Comparison of ENCODE assay signal across 8 mouse cellular contexts in the genomic region with DNA sequence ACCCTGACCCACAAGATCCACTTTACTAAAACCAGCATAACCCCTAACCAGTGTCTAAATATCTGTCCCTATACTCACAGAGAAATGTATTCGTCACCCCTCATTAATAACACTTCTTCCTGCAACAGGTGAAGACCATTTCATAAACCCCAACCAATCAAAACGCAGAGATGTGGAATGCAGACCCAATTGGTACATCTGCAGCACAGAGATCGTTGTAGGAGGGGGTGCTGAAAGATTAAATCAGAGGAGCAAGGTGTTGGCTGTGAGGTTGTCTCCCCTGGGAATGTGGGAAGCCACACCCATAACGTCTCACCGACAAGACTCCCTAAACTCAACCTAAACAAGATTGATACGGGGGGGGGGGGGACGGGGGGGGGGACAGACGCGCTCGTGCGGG. TPM values are rescaled to one million over a fixed set of nuclear protein-coding genes. Genes with fewer than 3 reads are reported as not detected.
DNase-seq lines count a peak whose midpoint lies in the region; ATAC-seq and TF ChIP-seq lines count a peak whose summit lies in the region.

No protein-coding gene starts in this region.

- intact Hi-C loops in left cerebral cortex, adult 2 months (cut with DNase I) = loop anchor here (5.0 to 10.0 kb wide), 2 partner anchors 213 to 316 kb away; no protein-coding TSS in a partner anchor
- intact Hi-C loops in heart, adult 2 months (cut with DNase I) = loop anchor here (2.0 to 10.0 kb wide), 2 partner anchors 196 to 1976 kb away; no protein-coding TSS in a partner anchor

- no peaks in the 10 kb centered on the region for H3K9me3 ChIP-seq in forebrain, embryonic 14.5 days (replicated peaks; ENCODE audit: control insufficient read depth, low read length)
- H3K9me3 ChIP-seq in liver, embryonic 11.5 days (ENCODE audit: control insufficient read depth, low read length) = no peaks in the 10 kb centered on the region

- H3K36me3 ChIP-seq in forebrain, embryonic 14.5 days (ENCODE audit: control insufficient read depth, insufficient read depth, low read length) = no peaks in the 10 kb centered on the region
- H3K36me3 ChIP-seq in liver, embryonic 11.5 days (ENCODE audit: control insufficient read depth, insufficient read depth, low read length) = no peaks in the 10 kb centered on the region
- H3K36me3 ChIP-seq in heart, adult 2 months (ENCODE audit: control insufficient read depth, insufficient read depth, low read length) = no peaks in the 10 kb centered on the region

- DNase-seq in left cerebral cortex, adult 2 months (ENCODE audit: extremely low spot score in 1 of 2, low spot score in 2 of 2) = no peak
- DNase-seq in left cerebral cortex, adult 9 months (ENCODE audit: low spot score in 2 of 2) = no peak
- DNase-seq in forebrain, embryonic 14.5 days (ENCODE audit: low spot score) = peak; percentile 72
- no peak for DNase-seq in liver, embryonic 11.5 days (ENCODE audit: low spot score)
- DNase-seq in retina, embryonic 14.5 days (ENCODE audit: low spot score) = peak; percentile 45
- DNase-seq in spleen, adult 18-20 months = no peak
- no peak for DNase-seq in adrenal gland, postnatal 10 days
- no peak for DNase-seq in heart, adult 2 months

- H3K27me3 ChIP-seq in forebrain, embryonic 14.5 days (replicated peaks; ENCODE audit: control insufficient read depth, insufficient read depth, low read length) = no peaks in the 10 kb centered on the region
- H3K27me3 ChIP-seq in liver, embryonic 11.5 days (replicated peaks; ENCODE audit: control insufficient read depth, insufficient read depth, low read length) = no peaks in the 10 kb centered on the region
- H3K27me3 ChIP-seq in heart, adult 2 months (ENCODE audit: control insufficient read depth, insufficient read depth, low read length) = no peaks in the 10 kb centered on the region

- TF ChIP-seq CTCF in left cerebral cortex, adult 2 months (IDR thresholded peaks at IDR 0.05) = no peak
- no peak for TF ChIP-seq CTCF in heart, adult 2 months (IDR thresholded peaks at IDR 0.05)

- WGBS in forebrain, embryonic 14.5 days = 4% methylated on average over 9 of the region's 11 CpGs
- WGBS in liver, embryonic 11.5 days = 7% methylated on average over 7 of the region's 11 CpGs
- WGBS in heart, adult 2 months = 6% methylated on average over 9 of the region's 11 CpGs

- peak; percentile 56 for ATAC-seq in forebrain, embryonic 14.5 days
- peak; percentile 19; the same call in 1 of the 2 replicates for ATAC-seq in liver, embryonic 11.5 days (replicated peaks; ENCODE audit: low FRiP score)

- H3K79me2 ChIP-seq in heart, adult 2 months (replicated peaks; ENCODE audit: control insufficient read depth, insufficient read depth, low read length) = no peaks in the 10 kb centered on the region

- H3K4me3 ChIP-seq in left cerebral cortex, adult 2 months = peak overlapping the region; percentile 42
- peak overlapping the region; percentile 31 for H3K4me3 ChIP-seq in forebrain, embryonic 14.5 days (ENCODE audit: low read depth, low read length)
- peak overlapping the region; percentile 32 for H3K4me3 ChIP-seq in liver, embryonic 11.5 days (ENCODE audit: low read depth, low read length)
- no peak overlapping the region for H3K4me3 ChIP-seq in heart, adult 2 months

- H3K4me2 ChIP-seq in forebrain, embryonic 14.5 days (ENCODE audit: low read length) = peak overlapping the region; percentile 53
- H3K4me2 ChIP-seq in liver, embryonic 11.5 days = peak overlapping the region; percentile 45

- no peak for TF ChIP-seq POLR2A in heart, adult 2 months (IDR thresholded peaks at IDR 0.05; ENCODE audit: insufficient read depth, low read depth, low read length)

- TF ChIP-seq EP300 in heart, adult 2 months (IDR thresholded peaks at IDR 0.05; ENCODE audit: insufficient read depth, low read depth, low read length) = no peak

- H3K4me1 ChIP-seq in forebrain, embryonic 14.5 days (ENCODE audit: control insufficient read depth, insufficient read depth, low read length) = no peaks in the 10 kb centered on the region
- H3K4me1 ChIP-seq in liver, embryonic 11.5 days (replicated peaks; ENCODE audit: control insufficient read depth, insufficient read depth, low read length) = peaks cover 4% of the 10 kb centered on the region; the same call in 1 of the 2 replicates
- peaks cover 1% of the 10 kb centered on the region for H3K4me1 ChIP-seq in heart, adult 2 months (ENCODE audit: control insufficient read depth, insufficient read depth, low read length)

- peak overlapping the region; percentile 50; the same call in 1 of the 2 replicates for H3K27ac ChIP-seq in left cerebral cortex, adult 2 months
- H3K27ac ChIP-seq in forebrain, embryonic 14.5 days (ENCODE audit: low read depth, low read length) = no peak overlapping the region
- H3K27ac ChIP-seq in liver, embryonic 11.5 days (ENCODE audit: low read depth, low read length) = no peak overlapping the region
- no peak overlapping the region for H3K27ac ChIP-seq in heart, adult 2 months

- H3K9ac ChIP-seq in forebrain, embryonic 14.5 days (ENCODE audit: low read length) = no peak overlapping the region
- H3K9ac ChIP-seq in liver, embryonic 11.5 days (ENCODE audit: low read depth, low read length) = no peak overlapping the region
- no peak overlapping the region for H3K9ac ChIP-seq in heart, adult 2 months (ENCODE audit: low read depth, low read length)

RNA-seq across cellular contexts. Expression of a gene that starts 20.6 kb away (rescaled TPM):
- total RNA-seq in left cerebral cortex, adult 2 months (2021) = 1 to 10 TPM; 1.9 to 2.0 TPM
- 4.0 and 5.2 TPM in 2 replicates for polyA plus RNA-seq in forebrain, embryonic 14.5 days (2014; fragmentation: Nextera tagmentation; extraction: Ambion mirVana)
- polyA plus RNA-seq in liver, embryonic 11.5 days (2014; fragmentation: Nextera tagmentation; extraction: Ambion mirVana) = 2.7 and 6.2 TPM in 2 replicates
- 1 to 10 TPM; 3.0 to 9.8 TPM for total RNA-seq in adrenal gland, postnatal 10 days (2021)
- 10 to 100 TPM; 18.6 to 22.6 TPM for total RNA-seq in heart, adult 2 months (2021)
- polyA plus RNA-seq in heart, adult 2 months (2012; rRNA removed) = 25.4 and 54.8 TPM in 2 replicates

RNA-seq across cellular contexts. Expression of a gene that starts 21.0 kb away (rescaled TPM):
- total RNA-seq in left cerebral cortex, adult 2 months (2021) = 10 to 100 TPM; 65.5 to 70.2 TPM
- 60.8 and 66.8 TPM in 2 replicates for polyA plus RNA-seq in forebrain, embryonic 14.5 days (2014; fragmentation: Nextera tagmentation; extraction: Ambion mirVana)
- polyA plus RNA-seq in liver, embryonic 11.5 days (2014; fragmentation: Nextera tagmentation; extraction: Ambion mirVana) = 122 and 144 TPM in 2 replicates
- 10 to 100 TPM; 40.3 to 43.2 TPM for total RNA-seq in adrenal gland, postnatal 10 days (2021)
- 10 to 100 TPM; 44.8 to 56.8 TPM for total RNA-seq in heart, adult 2 months (2021)
- 11.2 and 26.9 TPM in 2 replicates for polyA plus RNA-seq in heart, adult 2 months (2012; rRNA removed)

Comparison
In these comparisons a context has a peak if more than half of its experiments do, and no peak if none do; other contexts are left out.
1. DNase-seq: peak in forebrain, embryonic 14.5 days (single experiment) and retina, embryonic 14.5 days (single experiment); none in left cerebral cortex, adult 2 months (0 of 2), left cerebral cortex, adult 9 months (0 of 2), liver, embryonic 11.5 days (single experiment), spleen, adult 18-20 months (0 of 2), adrenal gland, postnatal 10 days (single experiment) and heart, adult 2 months (0 of 2).